Mouse (Mus musculus) forebrain, embryonic 13.5 days (tissue): ENCODE measurements around the gene Ssh2. TPM values are rescaled to one million over a fixed set of nuclear protein-coding genes. Genes with fewer than 3 reads are reported as not detected.

ENCODE experiments used
- ATAC-seq: fragments of 200-750 bp; cut with Nextera tagmentation; 2 replicates; pipeline ENCODE4 v1.8.0; 2017
- H3K27ac ChIP-seq: fragments of 300-500 bp; sonication (generic); 2 replicates; pipeline ENCODE4 v1.5.1; 2015; ENCODE audit warnings: inconsistent platforms, mild to moderate bottlenecking, moderate library complexity
- H3K27me3 ChIP-seq: fragments of 300-500 bp; sonication (generic); 2 replicates; pipeline ENCODE4 v1.6.1; 2015; ENCODE audit warnings: mild to moderate bottlenecking, inconsistent platforms
- H3K36me3 ChIP-seq: fragments of 300-500 bp; sonication (generic); 2 replicates; pipeline ENCODE4 v1.6.1; 2015; ENCODE audit warnings: mild to moderate bottlenecking, inconsistent platforms; ENCODE audit not compliant: poor library complexity, severe bottlenecking
- H3K4me1 ChIP-seq: fragments of 300-500 bp; sonication (generic); 2 replicates; pipeline ENCODE4 v1.6.1; 2015; ENCODE audit warnings: inconsistent platforms
- H3K4me2 ChIP-seq: fragments of 300-500 bp; sonication (generic); 2 replicates; pipeline ENCODE4 v1.6.1; 2015; ENCODE audit warnings: inconsistent platforms, mild to moderate bottlenecking, moderate library complexity
- H3K4me3 ChIP-seq: fragments of 300-500 bp; sonication (generic); 2 replicates; pipeline ENCODE4 v1.5.1; 2015; ENCODE audit warnings: mild to moderate bottlenecking, inconsistent platforms
- H3K9ac ChIP-seq: fragments of 300-500 bp; sonication (generic); 2 replicates; pipeline ENCODE4 v1.6.1; 2015; ENCODE audit warnings: mild to moderate bottlenecking, inconsistent platforms
- H3K9me3 ChIP-seq: fragments of 300-500 bp; sonication (generic); replicated peaks from 2 replicates; pipeline ENCODE4 v1.6.1; 2016; ENCODE audit warnings: inconsistent platforms
- WGBS: fragments of 180-500 bp; shearing (Covaris S2); methylation state at CpG from one replicate; pipeline ENCODE4 v1.1.7; 2015; 5-methylcytosine and 5-hydroxymethylcytosine counted together
- polyA plus RNA-seq: library from polyadenylated mRNA; unstranded; fragments of >200 nt; fragmentation: Nextera tagmentation; extraction: Ambion mirVana; gene quantifications from 2 replicates; pipeline ENCODE4 v1.2.1, GENCODE M21; 2015

Ssh2 gene
- polyA plus RNA-seq, 1 experiment from 2014 or later = 13.9 TPM

DNA sequence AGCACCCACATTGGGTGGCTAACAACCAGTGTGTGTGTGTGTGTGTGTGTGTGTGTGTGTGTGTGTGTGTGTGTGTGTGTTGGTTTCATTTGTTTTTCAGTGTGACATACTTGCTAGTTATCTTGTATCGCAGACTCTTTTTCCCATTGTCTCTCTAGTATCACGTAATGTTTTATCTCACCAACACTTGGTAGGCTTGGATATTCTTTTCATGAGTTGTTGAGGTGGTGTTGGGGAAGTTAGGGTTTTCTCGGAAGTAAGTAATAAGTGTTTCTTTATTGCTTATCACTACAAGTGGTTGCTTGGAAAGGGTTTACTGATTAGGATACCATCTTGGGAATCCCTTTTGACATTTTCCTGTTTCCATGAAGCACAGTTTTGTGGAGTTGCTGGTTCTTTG is 91.1 kb downstream of the Ssh2 start:
- Histone ChIP-seq H3K9ac (no peak overlapping the region), H3K27ac (no peak overlapping the region), H3K4me3 (no peak overlapping the region), H3K36me3 (no peaks in the 10 kb centered on the region), H3K9me3 (no peaks in the 10 kb centered on the region), H3K27me3 (no peaks in the 10 kb centered on the region), H3K4me1 (no peaks in the 10 kb centered on the region), H3K4me2 (no peak overlapping the region)
- WGBS = 86% methylated on average over 3 of the region's 3 CpGs
- no peak for ATAC-seq

DNA sequence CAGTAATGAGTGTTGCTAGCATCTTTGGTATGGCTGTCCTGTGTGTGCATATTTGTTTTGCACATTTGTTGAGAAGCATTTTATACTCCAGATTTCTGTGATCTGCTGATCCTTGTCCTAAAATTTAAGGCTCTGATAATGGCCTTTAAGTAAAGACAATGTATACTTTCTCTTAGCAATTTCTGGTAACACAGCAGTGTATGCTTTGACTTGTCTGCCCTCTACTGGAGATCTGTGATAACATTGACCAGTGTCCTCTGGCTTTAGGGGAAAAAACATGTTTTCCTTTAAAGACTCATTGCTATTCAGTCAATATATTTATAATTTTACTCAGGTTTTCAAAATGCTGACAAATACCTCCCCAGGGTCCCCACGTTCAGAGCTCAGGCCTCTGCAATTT is 92.4 kb downstream of the Ssh2 start:
- WGBS = 14% methylated on average over 1 of the region's 1 CpGs
- no peaks in the 10 kb centered on the region for H3K9me3 ChIP-seq

DNA sequence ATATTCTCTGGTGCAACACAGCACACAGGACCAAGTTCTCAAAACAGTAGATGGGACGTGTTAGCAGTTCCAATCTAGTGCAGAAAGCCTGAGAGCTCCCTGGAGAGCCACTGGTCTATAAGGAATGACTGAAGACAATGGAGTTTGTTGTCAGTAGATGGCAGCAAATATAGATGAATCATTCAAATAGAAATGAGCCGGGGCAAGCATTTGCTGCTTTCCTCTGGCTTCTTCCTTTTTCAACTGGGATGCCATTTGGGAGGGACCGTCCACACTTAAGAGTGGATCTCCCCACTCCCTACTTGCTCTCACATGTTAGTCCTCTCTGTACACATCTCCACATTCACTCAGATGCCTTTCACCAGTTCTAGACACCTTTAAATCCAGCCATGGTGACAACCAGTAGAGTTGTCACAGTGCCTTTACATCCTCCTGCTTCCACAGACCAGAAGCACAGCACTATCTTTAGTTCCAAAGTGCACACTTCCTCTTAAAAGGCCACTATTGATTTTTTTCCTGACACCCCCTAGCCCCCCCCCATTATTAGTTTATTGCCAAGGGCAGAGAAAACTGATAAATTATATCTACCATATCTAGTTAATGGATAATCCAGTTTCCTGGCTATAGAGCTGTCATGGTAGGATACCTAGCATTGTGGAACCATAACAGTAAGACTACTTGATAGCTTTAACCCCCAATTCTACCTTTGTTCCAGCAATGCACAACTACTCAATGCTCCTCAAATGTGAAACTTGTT is 101.8 kb downstream of the Ssh2 start:
- no peaks in the 10 kb centered on the region for H3K9me3 ChIP-seq
- H3K4me2 ChIP-seq = no peak overlapping the region
- no peak overlapping the region for H3K27ac ChIP-seq
- H3K4me1 ChIP-seq = no peaks in the 10 kb centered on the region
- ATAC-seq = no peak
- no peak overlapping the region for H3K9ac ChIP-seq
- H3K27me3 ChIP-seq = no peaks in the 10 kb centered on the region
- no peak overlapping the region for H3K4me3 ChIP-seq
- WGBS = 69% methylated on average over 3 of the region's 3 CpGs
- H3K36me3 ChIP-seq = no peaks in the 10 kb centered on the region

More for the DNA sequence above, 92.4 kb downstream of the Ssh2 start:
- H3K27ac ChIP-seq = no peak overlapping the region
- no peaks in the 10 kb centered on the region for H3K27me3 ChIP-seq
- no peak overlapping the region for H3K4me3 ChIP-seq
- no peaks in the 10 kb centered on the region for H3K36me3 ChIP-seq
- ATAC-seq = no peak
- H3K4me1 ChIP-seq = no peaks in the 10 kb centered on the region
- no peak overlapping the region for H3K4me2 ChIP-seq
- H3K9ac ChIP-seq = no peak overlapping the region

DNA sequence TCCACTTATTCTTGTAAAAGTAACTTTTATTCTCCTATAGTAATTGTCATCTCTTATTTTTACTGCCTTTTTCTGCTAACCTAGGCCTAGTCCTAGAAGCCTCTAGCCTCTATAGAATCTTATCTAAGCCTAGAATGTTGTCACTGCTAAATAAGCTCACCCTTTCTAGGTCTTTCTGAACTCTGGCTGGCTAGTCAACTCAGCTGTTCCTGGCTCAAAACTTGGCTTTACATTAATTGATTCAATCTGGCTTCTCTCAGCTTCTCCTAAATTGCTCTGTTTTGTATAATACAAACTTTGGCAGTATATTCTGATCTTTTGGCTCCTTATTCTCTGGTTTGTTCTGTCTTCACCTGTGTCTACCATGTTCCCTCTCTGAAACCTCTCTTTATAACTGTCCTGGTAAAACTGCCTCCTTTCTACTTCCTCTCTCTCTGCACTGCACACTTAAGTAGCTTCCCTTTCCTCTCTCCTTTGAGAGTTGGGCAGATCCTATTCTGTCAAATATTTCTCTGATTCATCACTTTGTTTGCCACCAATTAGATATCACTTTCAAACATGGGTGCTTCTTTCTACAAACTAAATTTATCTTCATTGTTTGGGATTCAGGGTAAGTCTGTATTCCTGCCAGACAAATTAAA is 102.5 kb downstream of the Ssh2 start:
- ATAC-seq = no peak
- H3K36me3 ChIP-seq = no peaks in the 10 kb centered on the region
- no peaks in the 10 kb centered on the region for H3K4me1 ChIP-seq
- H3K9me3 ChIP-seq = no peaks in the 10 kb centered on the region
- no peak overlapping the region for H3K27ac ChIP-seq
- H3K4me3 ChIP-seq = no peak overlapping the region
- H3K4me2 ChIP-seq = no peak overlapping the region
- H3K27me3 ChIP-seq = no peaks in the 10 kb centered on the region
- H3K9ac ChIP-seq = no peak overlapping the region

DNA sequence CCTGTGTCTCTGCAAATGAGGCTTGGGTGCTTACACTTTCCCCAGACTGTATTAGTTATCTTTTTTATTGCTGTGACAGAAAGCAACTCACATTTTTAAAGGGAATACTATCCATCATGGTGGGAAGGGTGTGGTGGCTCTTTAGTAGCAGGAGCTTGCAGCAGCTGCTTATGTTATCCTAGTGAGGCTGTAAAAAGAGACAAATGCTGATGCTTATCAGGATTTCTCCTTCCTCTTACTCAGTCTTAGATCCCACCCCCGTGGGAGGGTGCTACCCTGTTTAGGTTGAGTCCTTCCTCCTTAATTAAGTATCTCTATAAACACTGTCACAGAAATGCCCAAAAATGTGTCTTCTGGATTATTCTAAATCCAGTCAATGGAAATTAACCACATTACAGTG is 105.1 kb downstream of the Ssh2 start:
- Histone ChIP-seq H3K4me1 (no peaks in the 10 kb centered on the region), H3K27me3 (no peaks in the 10 kb centered on the region), H3K36me3 (no peaks in the 10 kb centered on the region), H3K4me2 (no peak overlapping the region), H3K9ac (no peak overlapping the region), H3K9me3 (no peaks in the 10 kb centered on the region), H3K27ac (no peak overlapping the region), H3K4me3 (no peak overlapping the region)
- 86% methylated on average over 1 of the region's 1 CpGs for WGBS
- no peak for ATAC-seq

DNA sequence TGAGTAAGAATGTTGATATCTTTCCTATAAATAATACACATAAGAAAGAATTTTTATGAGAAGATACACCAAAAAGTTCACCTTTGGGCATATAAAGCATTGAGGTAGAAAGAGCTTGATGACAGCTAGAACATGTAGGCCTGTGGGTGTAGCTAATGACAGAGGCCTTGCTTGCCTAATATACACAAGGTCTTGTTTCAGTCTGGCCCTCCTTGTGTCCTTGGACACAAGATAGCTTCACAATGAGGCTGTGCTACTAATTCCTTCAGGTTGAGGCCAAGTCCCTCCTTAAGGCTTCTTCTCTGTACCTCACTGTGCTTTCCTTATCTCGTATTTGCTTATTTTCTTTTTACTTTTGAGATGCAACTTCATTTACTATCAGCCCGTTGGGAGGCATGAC is 114.4 kb downstream of the Ssh2 start:
- Histone ChIP-seq H3K9me3 (no peaks in the 10 kb centered on the region), H3K4me2 (no peak overlapping the region), H3K36me3 (0 out of 2 replicates have a peak, but pooled peaks cover 5% of the 10 kb centered on the region), H3K4me1 (no peaks in the 10 kb centered on the region), H3K4me3 (no peak overlapping the region), H3K9ac (no peak overlapping the region), H3K27ac (no peak overlapping the region), H3K27me3 (no peaks in the 10 kb centered on the region)
- 91% methylated on average over 2 of the region's 2 CpGs for WGBS
- ATAC-seq = no peak

DNA sequence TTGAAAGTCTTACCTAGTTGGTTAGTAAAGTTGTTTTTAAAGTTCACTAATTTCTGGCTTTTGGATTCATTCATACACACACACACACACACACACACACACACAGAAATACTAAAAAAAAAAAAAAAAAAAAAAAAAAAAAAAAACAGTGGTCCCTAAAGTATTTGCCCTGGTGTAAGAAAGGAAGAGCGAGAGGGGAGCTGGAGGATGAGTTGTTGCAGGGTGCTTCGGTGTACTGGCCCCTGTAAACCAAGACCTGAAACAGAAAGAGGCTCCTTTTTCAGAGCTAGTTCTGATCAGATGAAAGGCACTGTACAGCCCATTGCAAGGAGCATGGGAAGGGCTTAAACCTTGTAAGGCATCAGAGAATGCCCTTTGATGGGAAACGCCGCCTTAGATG is 131.2 kb downstream of the Ssh2 start:
- no peaks in the 10 kb centered on the region; the same call in 1 of the 2 replicates for H3K27me3 ChIP-seq
- no peaks in the 10 kb centered on the region for H3K9me3 ChIP-seq
- H3K9ac ChIP-seq = no peak overlapping the region
- ATAC-seq = no peak
- no peak overlapping the region for H3K27ac ChIP-seq
- no peaks in the 10 kb centered on the region for H3K36me3 ChIP-seq
- peaks cover 24% of the 10 kb centered on the region for H3K4me1 ChIP-seq
- no peak overlapping the region for H3K4me2 ChIP-seq
- no peak overlapping the region for H3K4me3 ChIP-seq
- WGBS = 67% methylated on average over 4 of the region's 4 CpGs

DNA sequence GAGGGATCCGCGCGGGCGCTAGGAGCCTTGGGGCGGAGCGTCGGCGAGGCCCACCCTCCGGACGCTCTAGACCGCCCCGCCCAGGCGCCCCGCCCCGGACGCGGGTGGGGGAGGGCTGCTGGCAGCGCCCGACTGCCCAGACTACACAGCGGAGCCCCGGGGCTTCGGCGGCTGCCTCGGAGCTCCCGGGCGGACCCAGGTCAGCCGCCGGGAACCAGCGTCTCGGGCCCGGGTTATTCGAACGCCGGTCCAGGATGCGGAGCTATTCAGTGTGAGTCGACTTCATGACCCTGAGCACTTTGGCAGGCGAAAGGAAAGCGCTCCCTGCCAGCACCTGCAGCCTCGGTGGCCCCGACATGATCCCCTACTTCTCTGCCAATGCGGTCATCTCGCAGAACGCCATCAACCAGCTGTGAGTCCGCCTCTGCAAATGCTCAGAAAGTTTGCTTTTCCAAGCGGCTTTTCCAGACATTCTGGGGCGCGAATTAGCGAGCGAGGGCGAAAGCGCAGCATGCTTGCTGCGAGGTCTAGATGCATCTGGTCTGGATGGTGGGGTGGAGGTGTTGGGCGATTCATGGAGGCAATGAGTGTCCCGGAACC is 132.2 kb downstream of the Ssh2 start:
- Histone ChIP-seq H3K36me3 (no peaks in the 10 kb centered on the region), H3K4me1 (peaks cover 24% of the 10 kb centered on the region), H3K4me3 (peak overlapping the region; percentile 57), H3K27me3 (no peaks in the 10 kb centered on the region; the same call in 1 of the 2 replicates), H3K4me2 (peak overlapping the region; percentile 78), H3K9me3 (no peaks in the 10 kb centered on the region), H3K9ac (peak overlapping the region; percentile 65), H3K27ac (no peak overlapping the region)
- WGBS = under 1% methylated on average over 54 of the region's 54 CpGs
- ATAC-seq = peak; percentile 96

DNA sequence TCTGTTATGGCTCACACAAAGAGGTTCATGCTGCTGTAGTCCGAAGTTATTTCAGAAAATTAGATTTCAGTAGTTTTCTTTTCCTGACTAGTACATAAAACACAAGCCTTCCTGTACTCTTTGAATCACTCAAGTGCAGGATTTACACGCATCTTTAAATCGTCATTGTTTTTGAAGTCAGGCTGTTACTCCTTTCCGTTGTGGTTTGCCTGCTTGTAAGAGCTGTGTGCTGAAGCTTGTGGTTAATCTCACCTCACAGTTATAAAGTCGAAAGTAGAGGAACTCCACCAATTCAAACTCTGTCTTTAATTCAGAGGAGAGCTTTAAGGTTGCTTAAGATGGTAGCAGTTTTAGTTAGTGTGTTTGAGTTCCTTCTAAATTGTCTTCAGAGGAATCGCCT is 132.9 kb downstream of the Ssh2 start:
- peak overlapping the region; percentile 78 for H3K4me2 ChIP-seq
- peak overlapping the region; percentile 57 for H3K4me3 ChIP-seq
- no peak for ATAC-seq
- no peak overlapping the region for H3K9ac ChIP-seq
- H3K4me1 ChIP-seq = peaks cover 19% of the 10 kb centered on the region
- H3K36me3 ChIP-seq = no peaks in the 10 kb centered on the region
- H3K9me3 ChIP-seq = no peaks in the 10 kb centered on the region
- H3K27ac ChIP-seq = no peak overlapping the region
- H3K27me3 ChIP-seq = no peaks in the 10 kb centered on the region; the same call in 1 of the 2 replicates
- WGBS = 36% methylated on average over 6 of the region's 6 CpGs

DNA sequence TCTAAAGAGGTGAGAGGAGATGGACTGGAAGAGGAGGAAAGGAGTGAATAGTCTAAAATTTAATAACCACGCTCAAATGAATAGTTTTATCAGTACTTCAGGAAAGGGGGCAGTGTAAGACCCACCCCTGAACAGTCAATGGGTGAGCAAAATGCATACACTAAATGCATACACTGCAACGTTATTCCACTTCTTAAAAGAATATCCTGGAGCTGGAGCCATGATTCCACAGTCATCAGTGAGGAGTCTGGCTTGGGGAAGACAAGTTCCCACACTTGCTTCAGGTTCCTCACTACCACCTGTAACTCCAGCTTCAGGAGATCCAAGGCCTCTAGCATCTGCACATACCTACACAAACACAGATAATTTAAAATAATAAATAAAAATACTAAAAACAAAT is 133.6 kb downstream of the Ssh2 start:
- no peak for ATAC-seq

DNA sequence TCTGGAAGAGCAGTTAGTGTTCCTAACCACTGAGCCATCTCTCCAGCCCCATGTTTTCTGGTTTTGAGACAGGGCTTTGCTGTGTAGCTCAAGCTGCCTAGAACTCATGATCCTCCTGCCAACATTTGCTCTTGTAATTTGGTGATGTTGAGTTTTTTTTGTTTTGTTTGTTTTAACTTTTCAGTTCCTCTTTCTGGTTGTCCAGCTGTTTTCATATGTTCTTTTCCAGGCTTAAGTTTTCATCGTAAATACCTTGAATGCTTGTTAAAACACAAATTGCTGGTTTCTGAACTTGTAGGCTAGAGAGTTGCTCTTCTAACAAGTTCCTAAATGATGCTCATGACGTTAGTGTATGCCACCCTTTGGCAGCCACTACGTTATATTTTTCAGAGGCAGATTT is 139.0 kb downstream of the Ssh2 start:
- WGBS = 89% methylated on average over 3 of the region's 3 CpGs
- no peak for ATAC-seq
- H3K27me3 ChIP-seq = no peaks in the 10 kb centered on the region

More for the DNA sequence above, 133.6 kb downstream of the Ssh2 start:
- WGBS = 76% methylated on average over 2 of the region's 2 CpGs
- Histone ChIP-seq H3K36me3 (no peaks in the 10 kb centered on the region), H3K27me3 (no peaks in the 10 kb centered on the region; the same call in 1 of the 2 replicates), H3K9ac (no peak overlapping the region), H3K4me2 (no peak overlapping the region), H3K9me3 (no peaks in the 10 kb centered on the region), H3K4me1 (peaks cover 14% of the 10 kb centered on the region; the same call in 1 of the 2 replicates), H3K27ac (no peak overlapping the region), H3K4me3 (no peak overlapping the region)

DNA sequence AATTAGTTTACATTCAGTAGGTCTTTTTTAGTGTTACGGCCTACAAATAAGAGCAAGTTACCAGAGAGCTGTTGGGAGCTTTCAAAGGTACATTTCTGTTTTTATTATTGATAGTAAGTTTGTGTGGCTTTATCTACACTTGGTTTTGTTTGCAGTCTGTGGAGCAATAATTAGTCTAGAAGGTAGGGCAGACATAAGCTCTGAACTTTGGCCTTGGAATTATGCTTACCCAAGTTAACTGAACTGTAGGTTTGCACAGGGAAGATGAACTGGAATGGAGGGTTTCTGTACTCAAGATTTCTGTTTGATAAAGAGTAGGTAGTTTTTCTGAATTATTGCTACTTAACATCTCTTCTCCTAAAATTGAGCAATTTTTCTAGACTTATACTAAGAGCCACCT is 141.8 kb downstream of the Ssh2 start:
- WGBS = 98% methylated on average over 1 of the region's 1 CpGs
- Histone ChIP-seq H3K27me3 (no peaks in the 10 kb centered on the region), H3K9me3 (no peaks in the 10 kb centered on the region), H3K4me2 (no peak overlapping the region), H3K9ac (no peak overlapping the region), H3K4me1 (no peaks in the 10 kb centered on the region), H3K4me3 (no peak overlapping the region), H3K36me3 (no peaks in the 10 kb centered on the region), H3K27ac (no peak overlapping the region)
- no peak for ATAC-seq

More for the DNA sequence above, 139.0 kb downstream of the Ssh2 start:
- Histone ChIP-seq H3K9ac (no peak overlapping the region), H3K27ac (no peak overlapping the region), H3K4me2 (no peak overlapping the region), H3K36me3 (no peaks in the 10 kb centered on the region), H3K9me3 (no peaks in the 10 kb centered on the region), H3K4me1 (no peaks in the 10 kb centered on the region), H3K4me3 (no peak overlapping the region)
